Comparison of ENCODE assay signal across 19 mouse cellular contexts in genomic region chr14:120535924-120536323, GRCm38 (mm10). TPM values are rescaled to one million over a fixed set of nuclear protein-coding genes. Genes with fewer than 3 reads are reported as not detected.
A peak's percentile ranks its signal among the peaks of the same experiment; 100 is the strongest.
DNase-seq lines count a peak whose midpoint lies in the region; ATAC-seq and TF ChIP-seq lines count a peak whose summit lies in the region.
"Had no signal": no experiment of that assay in that cellular context is flagged by ENCODE, and none has a peak within 500 bp of the region (broad histone marks: within the 10 kb centered on the region; RNA-seq: fewer than 3 reads in every experiment).

No protein-coding gene starts in this region.

- no peaks in the 10 kb centered on the region for H3K9me3 ChIP-seq in liver, embryonic 11.5 days (ENCODE audit: control insufficient read depth, low read length)
- H3K9me3 ChIP-seq in liver, postnatal 0 days (ENCODE audit: low read length): no peaks in the 10 kb centered on the region
- no peaks in the 10 kb centered on the region for H3K9me3 ChIP-seq in intestine, postnatal 0 days (ENCODE audit: control insufficient read depth)
- H3K9me3 ChIP-seq in embryonic facial prominence, embryonic 10.5 days: no peaks in the 10 kb centered on the region
- H3K9me3 ChIP-seq: forebrain, embryonic 12.5 days; liver, embryonic 13.5 days; midbrain, embryonic 12.5 days; neural tube, embryonic 13.5 days had no signal

- no peak overlapping the region for H3K9ac ChIP-seq in liver, embryonic 11.5 days (ENCODE audit: low read depth, low read length)
- H3K9ac ChIP-seq in liver, postnatal 0 days (replicated peaks): no peak overlapping the region
- H3K9ac ChIP-seq in intestine, postnatal 0 days (ENCODE audit: low read depth, low read length): no peak overlapping the region
- H3K9ac ChIP-seq: forebrain, embryonic 12.5 days; hindbrain, embryonic 14.5 days; liver, embryonic 13.5 days; midbrain, embryonic 12.5 days; neural tube, embryonic 13.5 days had no signal

- no peaks in the 10 kb centered on the region for H3K4me1 ChIP-seq in liver, embryonic 11.5 days (replicated peaks; ENCODE audit: control insufficient read depth, insufficient read depth, low read length)
- no peaks in the 10 kb centered on the region for H3K4me1 ChIP-seq in liver, postnatal 0 days (ENCODE audit: insufficient read depth)
- H3K4me1 ChIP-seq in intestine, postnatal 0 days (replicated peaks; ENCODE audit: control insufficient read depth, insufficient read depth, low read length): no peaks in the 10 kb centered on the region
- H3K4me1 ChIP-seq in embryonic facial prominence, embryonic 10.5 days: peaks cover 4% of the 10 kb centered on the region
- H3K4me1 ChIP-seq: forebrain, embryonic 12.5 days; liver, embryonic 13.5 days; midbrain, embryonic 12.5 days had no signal

- no peak for TF ChIP-seq CTCF in liver, postnatal 0 days (IDR thresholded peaks at IDR 0.05; ENCODE audit: low read depth)
- TF ChIP-seq CTCF in intestine, postnatal 0 days (IDR thresholded peaks at IDR 0.05; ENCODE audit: low read depth): no peak

- H3K36me3 ChIP-seq in liver, embryonic 11.5 days (ENCODE audit: control insufficient read depth, insufficient read depth, low read length): no peaks in the 10 kb centered on the region
- no peaks in the 10 kb centered on the region for H3K36me3 ChIP-seq in liver, postnatal 0 days (replicated peaks; ENCODE audit: insufficient read depth, low read length)
- H3K36me3 ChIP-seq in intestine, postnatal 0 days (ENCODE audit: control insufficient read depth, insufficient read depth): no peaks in the 10 kb centered on the region
- H3K36me3 ChIP-seq in embryonic facial prominence, embryonic 10.5 days (replicated peaks): no peaks in the 10 kb centered on the region
- H3K36me3 ChIP-seq: forebrain, embryonic 12.5 days; liver, embryonic 13.5 days; midbrain, embryonic 12.5 days; neural tube, embryonic 13.5 days had no signal

- no peak overlapping the region for H3K4me2 ChIP-seq in liver, embryonic 11.5 days
- H3K4me2 ChIP-seq in liver, postnatal 0 days (ENCODE audit: low read depth, low read length): no peak overlapping the region
- H3K4me2 ChIP-seq in intestine, postnatal 0 days (replicated peaks; ENCODE audit: low read depth): no peak overlapping the region
- H3K4me2 ChIP-seq: forebrain, embryonic 12.5 days; hindbrain, embryonic 14.5 days; liver, embryonic 13.5 days; midbrain, embryonic 12.5 days; neural tube, embryonic 13.5 days had no signal

- H3K4me3 ChIP-seq in liver, embryonic 11.5 days (ENCODE audit: low read depth, low read length): no peak overlapping the region
- no peak overlapping the region for H3K4me3 ChIP-seq in liver, postnatal 0 days (ENCODE audit: low read depth, low read length)
- H3K4me3 ChIP-seq in intestine, postnatal 0 days (ENCODE audit: low read depth, low read length): no peak overlapping the region
- H3K4me3 ChIP-seq in embryonic facial prominence, embryonic 10.5 days: no peak overlapping the region
- H3K4me3 ChIP-seq: forebrain, embryonic 12.5 days; gastrocnemius, adult 2 months; layer of hippocampus, adult 2 months; left cerebral cortex, adult 2 months; liver, embryonic 13.5 days; midbrain, embryonic 12.5 days; neural tube, embryonic 13.5 days had no signal

- no peak overlapping the region for H3K27ac ChIP-seq in liver, embryonic 11.5 days (ENCODE audit: low read depth, low read length)
- H3K27ac ChIP-seq in liver, postnatal 0 days (ENCODE audit: low read depth): no peak overlapping the region
- peak overlapping the region; percentile 55; the same call in 1 of the 2 replicates for H3K27ac ChIP-seq in intestine, postnatal 0 days (ENCODE audit: low read depth, low read length)
- no peak overlapping the region for H3K27ac ChIP-seq in embryonic facial prominence, embryonic 10.5 days (replicated peaks)
- H3K27ac ChIP-seq: forebrain, embryonic 12.5 days; gastrocnemius, adult 2 months; hindbrain, embryonic 14.5 days; layer of hippocampus, adult 2 months; left cerebral cortex, adult 2 months; liver, embryonic 13.5 days; midbrain, embryonic 12.5 days; neural tube, embryonic 13.5 days had no signal

- 73% methylated on average over 3 of the region's 3 CpGs for WGBS in liver, embryonic 11.5 days
- WGBS in liver, postnatal 0 days (ENCODE audit: insufficient replicate concordance): 70% methylated on average over 3 of the region's 3 CpGs
- WGBS in intestine, postnatal 0 days: 70% methylated on average over 3 of the region's 3 CpGs
- WGBS in embryonic facial prominence, embryonic 10.5 days: 88% methylated on average over 3 of the region's 3 CpGs

- H3K27me3 ChIP-seq in liver, embryonic 11.5 days (replicated peaks; ENCODE audit: control insufficient read depth, insufficient read depth, low read length): no peaks in the 10 kb centered on the region
- no peaks in the 10 kb centered on the region for H3K27me3 ChIP-seq in liver, postnatal 0 days (ENCODE audit: insufficient read depth, low read length)
- no peaks in the 10 kb centered on the region for H3K27me3 ChIP-seq in intestine, postnatal 0 days (replicated peaks; ENCODE audit: control insufficient read depth, insufficient read depth, low read length)
- H3K27me3 ChIP-seq in embryonic facial prominence, embryonic 10.5 days (replicated peaks; ENCODE audit: low read depth, poor library complexity, severe bottlenecking): no peaks in the 10 kb centered on the region
- H3K27me3 ChIP-seq: forebrain, embryonic 12.5 days; liver, embryonic 13.5 days; midbrain, embryonic 12.5 days; neural tube, embryonic 13.5 days had no signal

- TF ChIP-seq EP300 in liver, postnatal 0 days (IDR thresholded peaks at IDR 0.05; ENCODE audit: low read depth): no peak

- DNase-seq in frontal cortex, postnatal 36 days (ENCODE audit: low spot score in 2 of 2): peak; percentile 11 to 25
- DNase-seq in frontal cortex, postnatal 14 days (ENCODE audit: low spot score in 2 of 2): no peak
- DNase-seq in liver, embryonic 11.5 days (ENCODE audit: low spot score): peak; percentile 10
- no peak for DNase-seq in liver, postnatal 0 days
- DNase-seq in heart, postnatal 4 days: no peak
- no peak for DNase-seq in embryonic facial prominence, embryonic 10.5 days (ENCODE audit: low spot score)
- DNase-seq: cerebellum, postnatal 25 days; gastrocnemius, adult 2 months; heart, adult 18-20 months; liver, embryonic 13.5 days; right cerebral cortex, postnatal 25 days had no signal

- ATAC-seq in liver, embryonic 11.5 days (replicated peaks; ENCODE audit: low FRiP score): no peak
- no peak for ATAC-seq in liver, postnatal 0 days
- peak; percentile 71 for ATAC-seq in CD4-positive, CD25-positive, alpha-beta regulatory T cell, adult 4 months
- no peak for ATAC-seq in intestine, postnatal 0 days

RNA-seq across cellular contexts. Expression of gene Rap2a, which starts 57.7 kb away (rescaled TPM):
- 6.8 and 7.8 TPM in 2 replicates for polyA plus RNA-seq in liver, embryonic 11.5 days (2014; fragmentation: Nextera tagmentation; extraction: Ambion mirVana)
- 3.2 and 3.4 TPM in 2 replicates for polyA plus RNA-seq in liver, postnatal 0 days (2015; fragmentation: Nextera tagmentation; extraction: Ambion mirVana)
- polyA plus RNA-seq in CD4-positive, CD25-positive, alpha-beta regulatory T cell, adult 4 months (2017; shearing (Covaris generic)): 1 to 10 TPM in 1 of 2 experiments, under 1 TPM in 1; 0.89 to 1.2 TPM
- 8.3 and 9.7 TPM in 2 replicates for polyA plus RNA-seq in intestine, postnatal 0 days (2015; fragmentation: Nextera tagmentation; extraction: Ambion mirVana)
- total RNA-seq in heart, postnatal 4 days (2021): 10 to 100 TPM; 22.0 to 23.4 TPM
- 11.0 TPM in 2 replicates for polyA plus RNA-seq in embryonic facial prominence, embryonic 10.5 days (2016; fragmentation: Nextera tagmentation; extraction: Ambion mirVana)

Comparison
In these comparisons a context has a peak if more than half of its experiments do, and no peak if none do; other contexts are left out.
1. DNase-seq: peak in frontal cortex, postnatal 36 days (2 of 2) and liver, embryonic 11.5 days (single experiment); none in frontal cortex, postnatal 14 days (0 of 2), liver, postnatal 0 days (single experiment), heart, postnatal 4 days (single experiment) and embryonic facial prominence, embryonic 10.5 days (single experiment).